Mouse (Mus musculus): ENCODE results near the gene Hoxd9. TPM values are rescaled to one million over a fixed set of nuclear protein-coding genes. Genes with fewer than 3 reads are reported as not detected.

Hoxd9 gene
- polyA plus RNA-seq, 1 experiment from 2014 or later, result 42.7 TPM

DNA sequence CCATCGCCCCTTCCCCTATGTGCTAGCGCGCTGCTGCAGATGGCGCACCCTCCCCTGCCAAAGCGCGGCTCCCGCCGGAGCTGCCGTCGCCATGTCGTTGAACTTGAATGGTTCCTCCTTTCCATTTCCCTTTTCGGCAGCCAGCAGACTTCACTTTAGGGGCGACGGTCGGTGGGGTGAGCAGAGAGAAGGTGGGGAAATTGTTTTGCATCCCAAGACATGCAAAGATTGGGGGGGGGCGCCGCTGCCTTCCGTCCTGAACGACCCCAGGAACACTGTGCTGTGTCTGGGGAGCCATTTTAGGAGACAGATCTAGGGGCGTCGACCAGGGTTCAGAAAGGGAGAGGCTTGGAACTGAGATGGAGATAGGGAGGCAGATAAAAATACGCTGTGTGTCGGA lies 17.5 kb upstream of the Hoxd9 start:
- peaks cover 15% of the 10 kb centered on the region for H3K4me1 ChIP-seq (replicated peaks)
- H3K4me2 ChIP-seq, result peak overlapping the region; percentile 44
- H3K9ac ChIP-seq, result peak overlapping the region; percentile 75
- peak overlapping the region; percentile 42 for H3K4me3 ChIP-seq
- H3K36me3 ChIP-seq, result no peaks in the 10 kb centered on the region
- H3K27ac ChIP-seq (replicated peaks), result peak overlapping the region; percentile 82
- H3K27me3 ChIP-seq, result peaks cover 99% of the 10 kb centered on the region
- no peaks in the 10 kb centered on the region for H3K9me3 ChIP-seq
- no peak for ATAC-seq (ENCODE audit: low read depth)
- under 1% methylated on average over 23 of the region's 23 CpGs for WGBS

DNA sequence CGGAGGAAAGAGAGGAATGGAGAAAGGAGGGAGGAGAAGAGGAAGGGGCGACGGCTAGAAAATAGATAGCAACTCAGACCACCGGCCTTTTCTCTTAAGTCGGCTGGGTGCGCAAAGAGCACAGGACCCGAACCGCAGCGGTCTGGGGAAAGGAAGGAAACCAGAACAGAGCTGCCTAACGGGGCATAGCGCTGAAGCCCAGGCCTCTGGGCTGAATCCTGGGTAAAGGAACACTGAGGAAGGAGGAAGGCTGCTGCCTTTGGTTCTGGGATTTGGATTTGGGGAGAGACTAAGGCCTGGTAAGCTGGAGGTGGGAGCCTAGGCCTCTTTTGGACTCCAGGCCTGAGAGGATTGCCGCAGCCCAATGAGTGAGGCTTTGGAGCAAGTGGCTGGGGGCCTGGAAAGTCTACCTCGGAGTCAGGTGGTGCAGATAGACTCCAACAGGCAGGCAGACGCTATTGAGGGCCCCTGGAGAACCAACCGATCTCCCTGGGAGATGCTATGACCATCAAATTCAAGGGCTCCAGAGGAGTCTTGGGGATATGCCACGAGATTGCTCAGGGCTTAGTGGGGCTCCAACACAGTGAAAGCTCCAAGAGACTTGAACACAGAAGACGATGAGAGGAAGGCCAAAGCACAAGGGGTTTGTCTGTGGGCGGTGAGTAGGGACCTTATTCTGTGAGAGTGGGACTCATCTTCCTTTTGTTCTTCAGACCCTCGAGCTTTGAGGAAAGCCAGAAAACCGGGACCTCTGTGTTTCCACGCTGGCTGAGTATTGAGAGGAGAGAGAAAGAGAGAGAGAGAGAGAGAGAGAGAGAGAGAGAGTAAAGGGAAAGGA lies 16.7 kb upstream of the Hoxd9 start:
- under 1% methylated on average over 21 of the region's 21 CpGs for WGBS
- Histone ChIP-seq H3K27ac (replicated peaks) (peak overlapping the region; percentile 82), H3K4me1 (replicated peaks) (peaks cover 12% of the 10 kb centered on the region), H3K9me3 (no peaks in the 10 kb centered on the region), H3K27me3 (peaks cover 99% of the 10 kb centered on the region), H3K9ac (peak overlapping the region; percentile 75), H3K4me3 (peak overlapping the region; percentile 42), H3K36me3 (no peaks in the 10 kb centered on the region), H3K4me2 (peak overlapping the region; percentile 44)
- ATAC-seq (ENCODE audit: low read depth), result no peak

DNA sequence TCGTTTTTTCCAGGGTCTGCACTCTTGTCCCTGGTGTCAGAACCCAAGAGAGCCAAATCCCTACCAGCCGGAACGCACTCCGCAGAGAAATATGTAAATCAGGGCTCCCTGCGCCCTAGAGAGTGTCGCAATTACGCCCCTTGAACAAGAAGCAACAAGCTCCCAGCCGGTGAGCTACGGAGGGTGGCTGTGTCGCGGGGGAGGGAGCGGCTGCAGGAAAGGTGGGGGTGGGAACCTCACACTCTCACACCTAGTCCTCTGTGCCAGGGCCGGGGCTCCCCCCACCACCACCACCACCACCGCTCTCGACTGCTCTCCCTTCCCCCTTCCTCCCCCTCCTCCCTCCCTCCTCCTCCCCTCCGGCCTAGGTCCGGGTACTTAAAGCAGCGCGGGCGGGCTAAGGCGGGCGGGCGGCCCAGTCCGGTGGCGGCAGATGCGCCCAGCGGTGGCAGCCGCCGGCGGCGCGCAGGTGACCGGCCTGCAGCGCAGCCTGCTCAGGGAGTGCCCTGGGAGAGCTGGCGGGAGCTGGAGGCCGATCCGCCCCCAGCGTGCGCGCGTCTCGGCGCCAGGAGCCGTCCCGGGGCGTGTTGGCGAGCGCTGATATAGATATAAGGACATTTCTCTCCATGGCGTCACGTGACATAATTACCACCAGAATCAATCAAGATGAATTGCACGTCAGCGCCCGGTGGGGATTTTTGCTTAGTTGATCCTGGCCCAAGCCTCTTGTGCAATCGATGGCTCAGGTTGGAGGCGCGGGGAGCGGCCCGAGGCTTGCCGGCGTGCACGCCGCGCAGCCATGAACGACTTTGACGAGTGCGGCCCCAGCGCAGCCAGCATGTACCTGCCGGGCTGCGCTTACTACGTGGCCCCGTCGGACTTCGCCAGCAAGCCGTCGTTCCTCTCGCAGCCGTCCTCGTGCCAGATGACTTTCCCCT lies 15.7 kb upstream of the Hoxd9 start:
- Histone ChIP-seq H3K9ac (peak overlapping the region; percentile 75), H3K27me3 (peaks cover 96% of the 10 kb centered on the region), H3K27ac (replicated peaks) (peak overlapping the region; percentile 82), H3K9me3 (no peaks in the 10 kb centered on the region), H3K4me3 (peak overlapping the region; percentile 42), H3K4me1 (replicated peaks) (peaks cover 12% of the 10 kb centered on the region), H3K4me2 (peak overlapping the region; percentile 44), H3K36me3 (no peaks in the 10 kb centered on the region)
- ATAC-seq (ENCODE audit: low read depth), result peak; percentile 47
- WGBS, result under 1% methylated on average over 78 of the region's 78 CpGs

DNA sequence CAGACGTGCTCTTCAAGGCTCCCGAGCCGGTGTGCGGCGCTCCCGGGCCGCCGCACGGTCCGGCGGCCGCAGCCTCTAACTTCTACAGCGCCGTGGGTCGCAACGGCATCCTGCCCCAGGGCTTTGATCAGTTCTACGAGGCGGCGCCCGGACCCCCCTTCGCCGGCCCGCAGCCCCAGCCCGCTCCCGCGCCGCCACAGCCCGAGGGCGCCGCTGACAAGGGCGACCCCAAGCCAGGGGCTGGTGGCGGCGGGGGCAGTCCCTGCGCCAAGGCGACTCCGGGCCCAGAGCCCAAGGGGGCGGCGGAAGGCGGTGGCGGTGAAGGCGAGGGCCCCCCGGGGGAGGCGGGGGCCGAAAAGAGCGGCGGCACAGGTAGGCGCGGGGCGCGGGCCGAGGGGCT lies 14.7 kb upstream of the Hoxd9 start:
- peaks cover 96% of the 10 kb centered on the region for H3K27me3 ChIP-seq
- H3K4me1 ChIP-seq (replicated peaks), result peaks cover 12% of the 10 kb centered on the region
- peak overlapping the region; percentile 75 for H3K9ac ChIP-seq
- peak overlapping the region; percentile 82 for H3K27ac ChIP-seq (replicated peaks)
- ATAC-seq (ENCODE audit: low read depth), result no peak
- H3K4me3 ChIP-seq, result peak overlapping the region; percentile 42
- peak overlapping the region; percentile 44 for H3K4me2 ChIP-seq
- under 1% methylated on average over 37 of the region's 51 CpGs for WGBS
- no peaks in the 10 kb centered on the region for H3K9me3 ChIP-seq
- H3K36me3 ChIP-seq, result no peaks in the 10 kb centered on the region

DNA sequence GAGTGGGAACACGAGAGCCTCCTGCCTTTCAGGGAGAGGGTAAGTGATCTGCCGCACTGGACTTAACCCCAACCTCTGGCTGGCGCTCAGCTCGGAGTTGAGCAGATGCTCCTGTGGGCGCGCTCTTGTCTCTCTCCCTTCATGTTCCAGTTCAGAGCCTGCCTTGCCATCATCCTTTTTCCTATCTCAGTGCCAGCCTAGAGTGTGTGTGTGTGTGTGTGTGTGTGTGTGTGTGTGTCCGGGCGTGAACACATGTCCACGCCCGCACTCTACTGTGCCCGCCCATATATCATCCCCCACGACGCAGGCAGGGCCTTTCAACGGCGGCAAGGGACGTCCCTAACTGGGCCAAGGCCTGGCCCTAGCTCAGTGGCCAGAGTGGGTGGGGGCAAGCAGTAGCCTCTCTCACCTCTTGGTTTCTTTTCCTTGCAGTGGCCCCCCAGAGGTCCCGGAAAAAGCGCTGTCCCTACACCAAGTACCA lies 14.0 kb upstream of the Hoxd9 start:
- H3K27me3 ChIP-seq, result peaks cover 96% of the 10 kb centered on the region
- peak overlapping the region; percentile 59; the same call in 1 of the 2 replicates for H3K27ac ChIP-seq (replicated peaks)
- H3K4me2 ChIP-seq, result peak overlapping the region; percentile 44

DNA sequence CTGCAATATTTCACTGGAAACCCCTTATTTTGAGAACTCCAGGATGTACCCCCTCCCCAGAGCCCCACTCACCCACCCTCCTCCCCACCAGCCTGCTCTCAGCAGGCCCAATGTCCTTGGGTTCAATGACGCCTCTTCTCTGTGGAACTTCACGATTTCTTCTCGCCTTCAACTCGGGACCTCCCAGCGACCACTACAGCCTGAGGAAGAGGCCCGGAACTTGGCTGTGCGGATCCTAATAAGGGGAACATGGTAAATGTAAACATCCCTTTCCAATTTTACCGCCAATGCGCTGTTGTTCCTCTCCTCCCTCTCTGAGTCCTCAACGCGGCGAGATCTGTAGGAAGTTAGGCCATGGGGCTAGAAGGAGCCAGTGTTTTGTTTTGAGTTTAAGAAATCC lies 13.4 kb upstream of the Hoxd9 start:
- ATAC-seq (ENCODE audit: low read depth), result no peak
- H3K4me2 ChIP-seq, result peak overlapping the region; percentile 44
- H3K27me3 ChIP-seq, result peaks cover 96% of the 10 kb centered on the region
- H3K4me1 ChIP-seq (replicated peaks), result peaks cover 12% of the 10 kb centered on the region
- H3K27ac ChIP-seq (replicated peaks), result 0 out of 2 replicates have a peak overlapping the region, but pooled peaks have one; percentile 59
- H3K36me3 ChIP-seq, result no peaks in the 10 kb centered on the region
- WGBS, result 3% methylated on average over 12 of the region's 12 CpGs
- H3K4me3 ChIP-seq, result peak overlapping the region; percentile 42
- peak overlapping the region; percentile 75 for H3K9ac ChIP-seq
- H3K9me3 ChIP-seq, result no peaks in the 10 kb centered on the region

More for the DNA sequence above, 14.0 kb upstream of the Hoxd9 start:
- no peak for ATAC-seq (ENCODE audit: low read depth)
- under 1% methylated on average over 18 of the region's 18 CpGs for WGBS
- Histone ChIP-seq H3K9ac (peak overlapping the region; percentile 75), H3K4me3 (peak overlapping the region; percentile 42), H3K9me3 (no peaks in the 10 kb centered on the region), H3K36me3 (no peaks in the 10 kb centered on the region), H3K4me1 (replicated peaks) (peaks cover 12% of the 10 kb centered on the region)

DNA sequence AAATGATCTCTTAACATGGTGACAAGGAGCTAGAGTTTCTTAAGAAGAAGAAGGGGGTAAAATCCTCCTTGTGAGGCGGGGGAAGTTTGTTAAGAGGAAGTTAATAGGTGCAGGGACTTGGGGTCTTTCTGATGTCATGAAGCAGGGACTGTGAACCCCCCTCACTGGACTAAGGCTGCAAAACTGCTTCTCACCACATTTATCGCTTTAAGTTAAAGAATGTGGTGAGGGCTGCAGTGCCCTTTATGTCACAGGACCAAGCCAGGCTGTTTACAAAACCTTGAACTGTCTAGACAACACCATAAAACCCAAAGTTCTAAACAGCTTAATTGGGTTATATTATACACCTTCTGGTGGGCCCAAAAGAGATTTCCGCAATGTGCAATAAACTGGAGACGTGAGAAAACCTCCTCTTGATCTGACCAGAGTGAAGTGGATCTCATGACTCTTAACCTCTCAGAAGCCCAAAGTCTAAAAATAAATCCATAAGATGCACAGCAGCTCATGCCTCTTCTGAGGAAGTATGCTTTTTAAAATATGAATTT lies 12.4 kb upstream of the Hoxd9 start:
- H3K9me3 ChIP-seq, result no peaks in the 10 kb centered on the region
- 7% methylated on average over 4 of the region's 4 CpGs for WGBS
- H3K27ac ChIP-seq (replicated peaks), result no peak overlapping the region
- peaks cover 96% of the 10 kb centered on the region for H3K27me3 ChIP-seq
- ATAC-seq (ENCODE audit: low read depth), result no peak
- H3K4me2 ChIP-seq, result peak overlapping the region; percentile 44
- no peak overlapping the region; the same call in 1 of the 2 replicates for H3K9ac ChIP-seq
- H3K4me3 ChIP-seq, result peak overlapping the region; percentile 42
- H3K4me1 ChIP-seq (replicated peaks), result peaks cover 16% of the 10 kb centered on the region
- no peaks in the 10 kb centered on the region for H3K36me3 ChIP-seq

DNA sequence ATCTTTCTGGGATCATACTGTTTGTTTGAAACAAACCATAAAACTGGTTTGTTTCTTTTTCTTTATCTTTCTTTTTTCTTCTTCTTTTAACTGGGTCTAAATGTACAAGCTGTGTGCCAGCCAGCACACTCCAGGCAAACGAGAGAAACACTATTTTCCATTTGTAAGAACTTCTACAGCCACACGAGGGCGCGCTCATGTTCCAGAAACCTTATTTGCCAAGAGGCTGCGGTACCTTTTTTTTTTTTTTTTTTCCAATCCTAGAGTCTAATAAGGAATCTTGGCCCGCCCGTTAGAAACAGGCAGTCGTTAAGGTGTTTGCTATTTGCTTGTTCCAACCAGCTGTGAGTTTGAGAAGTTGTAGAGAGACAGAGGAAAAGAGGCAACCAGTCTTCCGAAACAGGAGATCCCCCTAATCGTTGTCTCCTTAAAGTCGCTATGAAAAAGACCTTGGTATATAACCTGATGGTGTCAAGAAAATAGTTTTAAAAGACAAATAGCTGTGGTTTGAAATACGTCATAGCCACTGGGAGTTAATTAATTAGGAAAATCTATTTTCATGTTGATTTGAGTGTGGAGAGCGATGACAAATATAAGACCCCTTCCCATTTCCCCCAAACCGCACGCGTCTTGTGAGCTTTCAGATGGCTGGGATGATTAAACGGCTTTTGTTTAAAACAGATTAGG lies 11.1 kb upstream of the Hoxd9 start:
- no peak for ATAC-seq (ENCODE audit: low read depth)
- Histone ChIP-seq H3K9me3 (no peaks in the 10 kb centered on the region), H3K9ac (peak overlapping the region; percentile 73), H3K27me3 (peaks cover 93% of the 10 kb centered on the region), H3K4me2 (peak overlapping the region; percentile 54), H3K27ac (replicated peaks) (peak overlapping the region; percentile 71; the same call in 1 of the 2 replicates), H3K4me1 (replicated peaks) (peaks cover 19% of the 10 kb centered on the region), H3K4me3 (peak overlapping the region; percentile 33), H3K36me3 (no peaks in the 10 kb centered on the region)
- WGBS, result 4% methylated on average over 17 of the region's 17 CpGs

DNA sequence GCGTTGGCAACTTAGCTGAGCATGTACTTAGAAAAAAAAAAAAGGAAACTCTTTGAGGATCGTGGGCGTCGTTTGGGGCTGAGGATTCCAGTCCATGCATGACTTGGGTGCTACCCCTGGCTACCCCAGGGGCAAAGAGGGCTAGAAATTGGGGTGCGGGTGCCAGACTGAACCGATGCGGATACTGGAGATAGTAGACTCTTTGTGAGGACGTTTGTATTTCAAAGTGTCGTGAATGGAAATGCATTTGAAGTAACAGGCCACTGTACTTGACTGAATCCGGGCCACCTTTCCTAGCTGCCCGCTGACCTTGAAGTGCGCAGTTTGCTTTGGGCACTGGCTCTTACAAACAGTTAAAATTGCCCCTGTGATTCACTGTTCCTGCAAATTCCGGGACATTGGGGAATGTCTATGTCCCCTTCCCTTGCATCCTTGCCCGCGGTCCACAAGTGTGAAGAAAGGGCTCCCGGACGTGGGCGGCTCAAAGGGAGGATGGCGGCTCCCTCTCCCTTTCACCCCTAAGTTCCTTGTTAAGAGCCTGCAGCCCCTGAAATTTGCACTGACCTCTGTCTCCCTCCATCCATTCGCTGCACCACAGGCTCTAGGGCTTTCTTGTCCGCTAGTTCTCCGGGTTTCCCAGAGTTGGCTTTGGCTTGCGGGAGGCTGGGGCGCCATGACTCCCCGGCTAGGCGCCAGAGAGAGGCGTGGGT lies 10.4 kb upstream of the Hoxd9 start:
- WGBS, result under 1% methylated on average over 27 of the region's 27 CpGs
- Histone ChIP-seq H3K4me2 (peak overlapping the region; percentile 54), H3K36me3 (no peaks in the 10 kb centered on the region), H3K9me3 (no peaks in the 10 kb centered on the region), H3K27me3 (peaks cover 93% of the 10 kb centered on the region), H3K27ac (replicated peaks) (peak overlapping the region; percentile 71), H3K9ac (peak overlapping the region; percentile 73), H3K4me1 (replicated peaks) (peaks cover 21% of the 10 kb centered on the region), H3K4me3 (peak overlapping the region; percentile 33)
- no peak for ATAC-seq (ENCODE audit: low read depth)

DNA sequence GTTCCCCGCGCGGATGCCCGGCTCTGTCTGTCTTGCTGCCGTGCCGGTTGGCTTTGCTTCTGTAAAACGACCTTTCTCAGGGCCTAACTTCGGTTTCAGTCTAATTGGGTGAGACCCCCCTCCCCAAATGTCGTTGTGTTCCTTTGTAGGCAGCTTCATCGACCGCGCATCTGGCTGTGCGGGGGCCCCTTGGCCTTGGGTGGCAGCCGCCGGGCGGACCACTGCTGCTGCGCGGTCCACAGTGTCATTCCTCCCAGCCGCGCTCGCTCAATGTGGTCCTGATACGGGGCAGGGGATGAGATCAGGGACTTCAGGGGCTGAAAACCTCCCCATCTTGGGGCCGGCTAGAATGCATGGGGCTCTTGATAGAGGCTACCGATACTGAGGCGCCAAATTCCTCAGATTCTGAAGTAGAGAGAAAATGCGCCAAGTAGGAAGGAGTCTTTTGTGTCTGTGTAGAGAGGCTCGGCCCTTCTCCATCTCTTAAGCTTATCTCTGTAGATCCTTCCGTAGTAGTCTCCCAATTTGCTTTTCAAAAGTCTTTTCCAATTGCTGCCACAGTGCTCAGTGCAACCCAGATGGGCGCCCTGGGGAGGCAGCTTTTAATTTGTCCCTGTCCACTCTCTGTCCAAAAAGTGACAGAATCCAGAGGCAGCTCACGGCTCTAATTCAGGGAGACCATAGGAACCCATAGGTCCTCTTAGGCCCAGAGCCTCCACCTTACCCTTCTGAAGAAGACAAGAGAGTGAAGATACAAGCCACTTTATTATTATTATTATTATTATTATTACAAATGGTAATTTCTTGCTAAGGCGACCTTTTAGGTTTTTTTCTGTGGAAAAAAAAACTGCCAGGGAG lies 9.6 kb upstream of the Hoxd9 start:
- peak overlapping the region; percentile 33 for H3K4me3 ChIP-seq
- peak overlapping the region; percentile 73 for H3K9ac ChIP-seq
- peak overlapping the region; percentile 54 for H3K4me2 ChIP-seq
- H3K36me3 ChIP-seq, result no peaks in the 10 kb centered on the region
- H3K27ac ChIP-seq (replicated peaks), result peak overlapping the region; percentile 71
- WGBS, result 1% methylated on average over 31 of the region's 31 CpGs
- ATAC-seq (ENCODE audit: low read depth), result no peak
- peaks cover 21% of the 10 kb centered on the region for H3K4me1 ChIP-seq (replicated peaks)
- H3K27me3 ChIP-seq, result peaks cover 95% of the 10 kb centered on the region
- no peaks in the 10 kb centered on the region for H3K9me3 ChIP-seq

Measured in neural tube, embryonic 13.5 days (tissue).